Mouse (Mus musculus): ENCODE data around the gene Asic4.

Gene Asic4

DNA sequence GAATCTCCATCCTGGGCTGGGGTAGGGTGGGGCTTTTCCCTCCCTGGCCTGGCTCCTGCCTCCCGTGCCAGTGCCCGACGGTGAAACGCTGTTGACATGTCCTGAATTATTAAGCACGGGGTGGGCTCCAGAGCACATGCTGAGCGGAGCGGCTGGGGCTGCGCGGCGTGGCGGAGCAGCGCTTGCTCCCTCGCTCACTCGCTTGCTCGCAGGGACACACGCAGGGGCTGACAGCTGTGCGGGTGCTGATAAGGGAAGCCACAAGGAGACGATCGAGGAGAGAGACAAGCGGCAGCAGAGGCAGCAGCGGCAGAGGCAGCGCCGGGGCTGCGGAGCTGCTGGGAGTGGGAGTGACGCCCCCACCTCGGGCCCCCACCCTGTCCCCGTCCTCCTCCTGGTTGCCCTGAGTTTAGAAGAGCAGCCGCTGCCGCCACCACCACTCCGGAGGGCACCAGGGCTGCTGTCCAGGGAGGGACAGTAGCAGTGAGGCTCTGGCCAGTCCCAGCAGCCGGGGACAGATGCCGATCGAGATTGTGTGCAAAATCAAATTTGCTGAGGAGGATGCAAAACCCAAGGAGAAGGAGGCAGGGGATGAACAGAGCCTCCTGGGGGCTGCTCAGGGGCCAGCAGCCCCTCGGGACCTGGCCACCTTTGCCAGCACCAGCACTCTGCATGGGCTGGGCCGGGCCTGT, at the start of gene Asic4:
Gene Asic4, plus strand, starts transcription at position 123 of the 692 bp plus-strand sequence.
- no peak for DNase-seq (ENCODE audit: low spot score)

DNA sequence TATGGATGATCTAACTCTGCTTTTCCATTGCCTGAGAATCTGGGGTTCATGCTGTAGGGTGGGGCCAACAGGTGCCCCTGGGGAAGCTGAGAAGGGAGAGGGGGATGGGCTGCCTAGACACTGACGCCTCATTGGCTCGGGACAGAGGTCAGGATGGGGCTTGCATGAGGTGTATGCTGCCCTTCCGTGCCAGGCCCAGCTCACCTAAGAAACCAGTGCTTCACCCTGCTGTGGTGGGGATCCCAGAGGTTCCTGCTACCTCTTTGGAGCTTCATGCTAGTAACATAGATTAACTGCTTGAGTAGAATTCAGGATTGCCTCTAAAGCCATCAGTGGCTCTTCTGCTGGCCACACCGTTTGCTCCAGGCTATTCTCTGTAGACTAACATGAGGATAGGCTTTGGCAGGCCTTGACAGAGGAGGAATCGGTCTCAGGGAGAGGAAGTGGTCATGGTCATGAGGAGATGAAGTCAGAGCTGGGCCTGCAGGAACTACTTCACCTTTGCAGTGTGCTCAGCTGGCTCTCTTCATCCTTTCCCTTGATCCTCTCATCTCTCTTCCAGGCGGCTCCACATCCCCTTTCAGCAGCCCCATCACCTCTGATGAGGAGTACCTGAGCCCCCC, 49.6 kb upstream of the Asic4 start:
- DNase-seq (ENCODE audit: low spot score), result no peak

DNA sequence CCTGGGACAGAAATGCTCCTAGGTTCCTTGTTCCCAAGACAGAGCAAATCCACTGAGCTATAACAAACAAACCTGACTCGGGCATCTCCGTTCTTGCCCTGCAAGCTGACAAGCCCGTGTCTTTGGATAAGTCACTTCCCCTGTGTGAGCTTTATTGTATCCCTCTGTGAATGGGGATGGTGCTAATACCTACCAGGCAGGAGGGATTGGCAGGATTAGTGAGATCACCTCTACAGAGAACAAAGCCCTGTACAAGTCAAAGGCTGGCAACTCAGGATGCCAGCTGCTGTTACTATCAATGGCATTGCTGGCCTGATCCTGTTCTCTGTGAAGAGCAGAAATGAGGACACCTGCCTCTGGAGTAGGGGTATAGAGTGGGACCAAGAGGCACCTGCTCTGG, 44.7 kb upstream of the Asic4 start:
- DNase-seq (ENCODE audit: low spot score), result no peak

- no peak for DNase-seq (ENCODE audit: low spot score)
Observed at GRCm38 (mm10) chr1:75406173-75406572, 44.1 kb upstream of the Asic4 start.

DNA sequence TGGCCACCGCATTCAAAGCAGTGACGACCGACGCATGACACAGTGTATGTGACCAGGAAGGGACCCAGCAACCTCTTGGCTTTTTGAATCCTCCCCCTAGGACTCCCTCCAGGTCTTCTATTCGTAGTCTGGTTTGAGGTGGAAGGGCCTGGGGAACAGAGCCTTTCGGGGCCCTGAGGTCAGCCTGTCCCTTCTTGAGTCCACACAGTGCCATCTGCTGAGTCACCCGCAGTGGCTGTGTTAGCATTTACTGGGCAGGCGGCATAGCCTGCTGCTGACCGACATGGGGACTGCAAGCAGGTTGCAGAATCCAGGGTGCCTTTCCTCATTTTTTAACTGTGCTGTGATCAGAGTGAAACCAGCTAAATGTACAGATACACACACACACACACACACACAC, 43.2 kb upstream of the Asic4 start:
- DNase-seq (ENCODE audit: low spot score), result no peak

GRCm38 (mm10) chr1:75408210-75408609, 42.0 kb upstream of the Asic4 start:
- no peak for DNase-seq (ENCODE audit: low spot score)

- DNase-seq (ENCODE audit: low spot score), result no peak
Observed at GRCm38 (mm10) chr1:75409950-75410349, 40.3 kb upstream of the Asic4 start.

DNA sequence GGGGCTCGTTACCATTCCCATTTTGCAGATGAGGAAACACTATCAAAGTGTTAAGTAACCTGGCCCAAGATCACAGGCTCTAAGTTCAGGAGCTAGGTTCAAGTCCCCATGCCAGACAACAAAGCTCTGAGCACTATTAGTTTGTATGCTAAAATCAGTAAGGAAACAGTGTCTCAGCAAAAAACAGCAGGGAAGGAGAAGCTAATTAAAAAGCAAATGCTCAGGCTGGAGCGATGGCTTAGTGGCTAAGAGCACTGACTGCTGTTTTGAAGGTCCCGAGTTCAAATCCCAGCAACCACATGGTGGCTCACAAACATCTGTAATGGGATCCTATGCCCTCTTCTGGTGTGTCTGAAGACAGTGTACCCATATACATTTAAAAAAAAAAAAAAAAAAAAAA, 38.0 kb upstream of the Asic4 start:
- no peak for DNase-seq (ENCODE audit: low spot score)

DNA sequence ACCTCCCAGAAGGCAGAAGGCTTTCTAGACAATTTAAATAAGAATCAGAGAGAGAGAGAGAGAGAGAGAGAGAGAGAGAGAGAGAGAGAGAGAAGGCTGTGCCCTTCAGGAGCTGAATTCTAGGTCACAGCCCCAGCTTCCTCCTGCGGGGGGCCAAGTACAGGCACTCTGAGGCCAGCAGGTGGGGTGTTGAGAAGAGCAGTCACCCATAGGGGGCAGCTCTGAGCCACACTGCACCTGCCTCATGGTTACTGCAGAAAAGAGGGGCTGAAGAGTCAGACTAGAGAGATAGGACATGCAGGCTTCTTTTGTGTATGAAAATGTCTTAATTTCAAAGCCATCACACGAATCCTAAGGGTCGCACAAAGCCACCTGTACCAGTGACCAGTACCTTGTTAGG, 36.5 kb upstream of the Asic4 start:
- DNase-seq (ENCODE audit: low spot score), result peak; percentile 35

DNA sequence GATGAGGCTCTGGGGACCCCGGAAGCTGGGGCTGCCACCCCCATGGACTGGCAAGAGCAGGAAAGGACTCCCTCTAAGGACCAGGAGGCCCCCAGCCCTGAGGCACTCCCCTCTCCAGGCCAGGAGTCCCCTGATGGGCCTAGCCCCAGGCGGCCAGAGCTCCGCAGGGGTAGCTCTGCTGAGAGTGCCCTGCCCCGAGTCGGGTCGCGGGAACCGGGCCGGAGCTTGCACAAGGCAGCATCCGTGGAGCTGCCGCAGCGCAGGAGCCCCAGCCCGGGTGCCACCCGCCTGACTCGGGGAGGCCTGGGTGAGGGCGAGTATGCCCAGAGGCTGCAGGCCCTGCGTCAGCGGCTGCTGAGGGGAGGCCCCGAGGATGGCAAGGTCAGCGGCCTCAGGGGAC, 28.4 kb upstream of the Asic4 start:
- DNase-seq (ENCODE audit: low spot score), result no peak

GRCm38 (mm10) chr1:75422216-75422822, 27.9 kb upstream of the Asic4 start:
- DNase-seq (ENCODE audit: low spot score), result no peak

GRCm38 (mm10) chr1:75422823-75423471, 27.3 kb upstream of the Asic4 start:
- DNase-seq (ENCODE audit: low spot score), result no peak

GRCm38 (mm10) chr1:75423780-75424390, 26.4 kb upstream of the Asic4 start:
- DNase-seq (ENCODE audit: low spot score), result no peak

GRCm38 (mm10) chr1:75425796-75426471, 24.3 kb upstream of the Asic4 start:
- DNase-seq (ENCODE audit: low spot score), result no peak

DNA sequence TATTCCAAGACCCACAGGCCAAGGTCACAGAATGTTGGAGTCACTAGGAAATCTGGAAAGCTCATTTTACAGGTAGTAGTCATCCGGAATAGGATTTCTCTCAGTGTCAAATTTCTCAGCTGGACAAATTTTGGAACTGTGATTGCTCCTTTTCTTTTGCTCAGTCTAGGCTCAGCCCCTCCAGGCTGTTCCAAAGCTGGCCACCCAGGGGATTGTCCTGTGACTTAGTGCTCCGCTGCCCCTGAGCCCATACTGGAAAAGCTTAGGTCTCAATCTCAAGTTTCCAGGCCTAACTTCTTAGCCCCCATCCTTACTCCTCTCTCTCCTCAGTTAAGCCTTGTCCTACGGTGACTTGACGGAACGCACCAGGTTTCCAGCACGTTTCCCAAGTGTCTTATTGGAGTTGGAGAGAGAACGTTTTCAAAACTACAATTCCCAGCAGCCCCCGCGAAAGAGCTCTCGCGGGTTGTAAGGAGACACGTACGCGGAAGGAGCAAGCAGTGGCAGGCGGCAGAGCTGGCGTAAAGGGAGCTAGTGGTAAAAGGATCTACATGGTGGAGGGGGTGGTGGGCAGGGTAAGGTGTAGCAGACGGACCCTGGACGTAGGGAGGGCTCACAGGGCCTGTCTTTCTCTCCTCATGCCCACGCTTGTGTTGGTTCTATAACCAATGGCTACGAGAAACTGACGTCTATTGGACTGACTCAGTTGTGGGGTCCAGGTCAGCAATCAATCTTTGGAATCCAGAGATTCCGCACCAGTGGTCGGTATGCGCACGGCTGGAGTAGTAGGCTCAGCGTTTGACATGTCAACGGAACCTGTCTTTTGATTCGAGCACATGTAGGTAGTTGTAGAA, 14.5 kb upstream of the Asic4 start, which contains the start of gene Gmppa:
Gene Gmppa, plus strand, starts transcription at position 456 of the 854 bp plus-strand sequence.
- peak; percentile 69 for DNase-seq (ENCODE audit: low spot score)

DNA sequence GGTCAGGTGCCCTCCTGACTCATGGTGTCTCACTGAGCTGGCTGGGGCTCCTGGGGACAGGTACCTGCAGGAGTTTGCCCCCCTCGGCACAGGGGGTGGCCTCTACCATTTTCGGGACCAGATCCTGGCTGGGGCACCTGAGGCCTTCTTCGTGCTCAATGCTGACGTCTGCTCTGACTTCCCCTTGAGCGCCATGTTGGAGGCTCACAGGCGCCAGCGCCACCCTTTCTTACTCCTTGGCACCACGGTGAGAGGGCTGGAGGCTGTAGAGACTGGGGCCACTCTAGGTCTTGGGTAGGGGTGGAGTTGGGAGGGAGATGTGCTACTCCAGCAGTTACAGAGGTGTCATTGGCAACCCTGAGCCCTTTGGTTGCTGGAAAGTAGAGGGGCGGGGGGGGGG, 11.5 kb upstream of the Asic4 start:
- no peak for DNase-seq (ENCODE audit: low spot score)

- DNase-seq (ENCODE audit: low spot score), result no peak
Observed at GRCm38 (mm10) chr1:75440661-75441060, 9.6 kb upstream of the Asic4 start.

GRCm38 (mm10) chr1:75441471-75441996, 8.7 kb upstream of the Asic4 start:
- DNase-seq (ENCODE audit: low spot score), result no peak

GRCm38 (mm10) chr1:75442171-75442570, 8.1 kb upstream of the Asic4 start:
- no peak for DNase-seq (ENCODE audit: low spot score)

GRCm38 (mm10) chr1:75442811-75443210, 7.4 kb upstream of the Asic4 start:
- no peak for DNase-seq (ENCODE audit: low spot score)
